Mouse (Mus musculus) kidney, embryonic 14.5 days (tissue): ENCODE data around the gene Hemk1. TPM values are rescaled to one million over a fixed set of nuclear protein-coding genes. Genes with fewer than 3 reads are reported as not detected.

Experiments used
- ATAC-seq: fragments of 200-750 bp; cut with Nextera tagmentation; 2 replicates; pipeline ENCODE4 v1.8.0; 2017; ENCODE audit warnings: moderate number of reproducible peaks, mild to moderate bottlenecking, moderate TSS enrichment, moderate library complexity; ENCODE audit not compliant: low FRiP score, low TSS enrichment
- H3K27ac ChIP-seq: fragments of 300-500 bp; sonication (generic); 2 replicates; pipeline ENCODE4 v1.5.1; 2014; ENCODE audit warnings: low read depth, mild to moderate bottlenecking, low read length, moderate library complexity, mixed read lengths
- H3K27me3 ChIP-seq: fragments of 300-500 bp; sonication (generic); 2 replicates; pipeline ENCODE4 v1.6.1; 2014; ENCODE audit warnings: mild to moderate bottlenecking, low read length; ENCODE audit not compliant: control insufficient read depth, insufficient read depth
- H3K36me3 ChIP-seq: fragments of 300-500 bp; sonication (generic); 2 replicates; pipeline ENCODE4 v1.6.1; 2014; ENCODE audit warnings: low read length, mixed read lengths; ENCODE audit not compliant: control insufficient read depth, insufficient read depth
- H3K4me1 ChIP-seq: fragments of 300-500 bp; sonication (generic); 2 replicates; pipeline ENCODE4 v1.6.1; 2014; ENCODE audit warnings: low read length, mixed read lengths; ENCODE audit not compliant: control insufficient read depth, insufficient read depth
- H3K4me2 ChIP-seq: fragments of 300-500 bp; sonication (generic); replicated peaks from 2 replicates; pipeline ENCODE4 v1.6.1; 2014; ENCODE audit warnings: low read depth, mild to moderate bottlenecking, low read length
- H3K4me3 ChIP-seq: fragments of 300-500 bp; sonication (generic); 2 replicates; pipeline ENCODE4 v1.5.1; 2014; ENCODE audit warnings: mild to moderate bottlenecking, low read length
- H3K9ac ChIP-seq: fragments of 300-500 bp; sonication (generic); 2 replicates; pipeline ENCODE4 v1.6.1; 2014; ENCODE audit warnings: low read depth, mild to moderate bottlenecking, low read length, moderate library complexity
- H3K9me3 ChIP-seq: fragments of 300-500 bp; sonication (generic); 2 replicates; pipeline ENCODE4 v1.6.1; 2016; ENCODE audit warnings: low read length; ENCODE audit not compliant: control insufficient read depth
- WGBS: fragments of 180-500 bp; shearing (Covaris S2); extraction: QIAGEN DNeasy Blood & Tissue Kit; methylation state at CpG from one replicate; pipeline ENCODE4 v1.1.7; 2014; 5-methylcytosine and 5-hydroxymethylcytosine counted together
- polyA plus RNA-seq: library from polyadenylated mRNA; unstranded; fragments of >200 nt; fragmentation: Nextera tagmentation; extraction: Ambion mirVana; gene quantifications from 2 replicates; pipeline ENCODE4 v1.2.1, GENCODE M21; 2014

Hemk1 gene
- polyA plus RNA-seq, 1 experiment from 2014 or later: 11.3 TPM

- Histone ChIP-seq H3K27ac (0 out of 2 replicates have a peak overlapping the region, but pooled peaks have one; percentile 13), H3K4me3 (no peak overlapping the region), H3K27me3 (no peaks in the 10 kb centered on the region), H3K4me1 (no peaks in the 10 kb centered on the region), H3K9me3 (no peaks in the 10 kb centered on the region), H3K9ac (no peak overlapping the region), H3K4me2 (no peak overlapping the region), H3K36me3 (no peaks in the 10 kb centered on the region; the same call in 1 of the 2 replicates)
- no peak; the same call in 1 of the 2 replicates for ATAC-seq
- 46% methylated on average over 4 of the region's 4 CpGs for WGBS
Observed at GRCm38 (mm10) chr9:107324799-107325561, 13.2 kb downstream of the Hemk1 start.

- H3K4me1 ChIP-seq: no peaks in the 10 kb centered on the region
- no peaks in the 10 kb centered on the region for H3K9me3 ChIP-seq
- no peak overlapping the region for H3K4me3 ChIP-seq
- 85% methylated on average over 6 of the region's 6 CpGs for WGBS
- no peak for ATAC-seq
- no peak overlapping the region for H3K27ac ChIP-seq
- no peak overlapping the region for H3K9ac ChIP-seq
- no peak overlapping the region for H3K4me2 ChIP-seq
- no peaks in the 10 kb centered on the region for H3K27me3 ChIP-seq
- H3K36me3 ChIP-seq: no peaks in the 10 kb centered on the region; the same call in 1 of the 2 replicates
Observed at GRCm38 (mm10) chr9:107323558-107323957, 14.6 kb downstream of the Hemk1 start.

DNA sequence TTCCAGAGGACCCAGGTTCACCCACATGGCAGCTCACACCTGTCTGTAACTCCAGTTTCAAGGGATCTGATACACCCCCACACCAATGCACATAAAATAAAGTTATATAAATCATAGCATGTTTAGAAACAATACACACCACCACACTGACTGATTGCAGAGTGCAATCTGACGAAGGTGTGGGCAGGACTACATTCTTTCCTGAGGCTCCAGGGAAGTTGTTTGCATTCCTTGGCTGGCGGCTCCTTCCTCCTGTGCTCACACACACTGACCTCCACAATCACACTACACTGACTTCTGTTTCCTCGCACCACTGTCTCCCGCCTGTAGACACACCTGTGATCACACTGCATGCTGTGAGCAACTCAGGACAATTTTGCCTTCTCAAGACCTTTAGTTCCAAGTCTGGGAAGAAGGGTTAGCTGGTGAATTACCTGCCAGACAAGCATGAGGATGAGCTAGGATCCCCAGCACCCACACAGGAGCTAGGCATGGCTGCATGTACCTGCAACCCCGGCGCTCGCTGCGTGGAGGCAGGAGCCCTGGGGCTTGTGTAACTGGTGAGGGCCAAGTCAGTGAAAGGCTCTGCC is 15.6 kb downstream of the Hemk1 start:
- no peak overlapping the region for H3K4me2 ChIP-seq
- H3K4me1 ChIP-seq: no peaks in the 10 kb centered on the region
- H3K27me3 ChIP-seq: no peaks in the 10 kb centered on the region
- no peak for ATAC-seq
- no peaks in the 10 kb centered on the region for H3K36me3 ChIP-seq
- H3K9ac ChIP-seq: no peak overlapping the region
- H3K27ac ChIP-seq: no peak overlapping the region
- 72% methylated on average over 8 of the region's 8 CpGs for WGBS
- H3K4me3 ChIP-seq: no peak overlapping the region
- H3K9me3 ChIP-seq: no peaks in the 10 kb centered on the region

- no peaks in the 10 kb centered on the region for H3K36me3 ChIP-seq
- WGBS: 86% methylated on average over 2 of the region's 2 CpGs
- H3K27ac ChIP-seq: no peak overlapping the region
- no peak for ATAC-seq
- H3K9ac ChIP-seq: no peak overlapping the region
- no peaks in the 10 kb centered on the region for H3K4me1 ChIP-seq
- H3K9me3 ChIP-seq: no peaks in the 10 kb centered on the region
- no peaks in the 10 kb centered on the region for H3K27me3 ChIP-seq
- H3K4me2 ChIP-seq: no peak overlapping the region
- no peak overlapping the region for H3K4me3 ChIP-seq
Observed at GRCm38 (mm10) chr9:107315791-107316190, 22.4 kb downstream of the Hemk1 start.

- no peaks in the 10 kb centered on the region for H3K27me3 ChIP-seq
- H3K9me3 ChIP-seq: no peaks in the 10 kb centered on the region
- H3K4me1 ChIP-seq: peaks cover 5% of the 10 kb centered on the region
- no peak for ATAC-seq
- H3K4me2 ChIP-seq: no peak overlapping the region
- H3K27ac ChIP-seq: no peak overlapping the region
- no peak overlapping the region for H3K4me3 ChIP-seq
- no peak overlapping the region for H3K9ac ChIP-seq
- no peaks in the 10 kb centered on the region for H3K36me3 ChIP-seq
- WGBS: 73% methylated on average over 3 of the region's 3 CpGs
Observed at GRCm38 (mm10) chr9:107313926-107314325, 24.2 kb downstream of the Hemk1 start.

DNA sequence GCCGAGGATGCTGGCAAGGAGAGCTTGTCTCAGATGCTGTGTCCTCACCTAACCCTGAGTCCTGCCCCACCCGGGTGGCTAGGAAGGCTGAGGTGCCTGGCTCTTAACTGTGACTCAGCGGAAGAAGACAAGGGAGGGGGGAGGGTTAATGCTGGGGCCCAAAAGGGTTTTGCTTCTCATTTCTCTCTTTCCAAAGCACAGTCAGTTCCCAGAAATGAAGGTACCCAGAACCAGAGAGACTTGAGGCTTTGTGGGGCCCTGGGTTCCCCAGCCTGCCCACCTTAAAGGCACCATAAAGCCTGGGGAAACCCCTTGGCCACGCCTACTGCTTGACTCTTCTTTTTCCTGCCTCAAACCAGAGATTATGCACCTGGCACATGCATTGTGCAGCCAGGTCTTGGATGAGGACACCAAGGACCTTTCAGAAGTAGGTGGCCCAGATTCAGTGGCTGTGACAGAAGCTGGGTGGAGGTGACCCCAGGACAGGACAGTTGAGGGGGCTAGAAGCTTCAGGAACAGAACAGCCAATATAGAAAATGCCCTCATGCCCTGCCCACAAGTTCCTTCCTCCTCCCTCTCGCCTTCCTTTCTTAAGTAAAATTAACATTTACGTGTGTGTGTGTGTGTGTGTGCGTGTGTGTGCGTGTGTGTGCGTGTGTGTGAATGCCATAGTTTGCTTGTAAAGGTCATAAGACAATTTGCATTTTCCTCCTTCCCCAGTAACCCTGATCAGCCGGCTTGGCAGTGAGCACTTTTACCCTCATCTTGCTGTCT is 25.2 kb downstream of the Hemk1 start:
- Histone ChIP-seq H3K4me3 (no peak overlapping the region), H3K27ac (no peak overlapping the region), H3K9ac (no peak overlapping the region), H3K36me3 (no peaks in the 10 kb centered on the region), H3K9me3 (no peaks in the 10 kb centered on the region), H3K27me3 (no peaks in the 10 kb centered on the region), H3K4me2 (no peak overlapping the region), H3K4me1 (peaks cover 14% of the 10 kb centered on the region)
- 64% methylated on average over 10 of the region's 10 CpGs for WGBS
- no peak for ATAC-seq

DNA sequence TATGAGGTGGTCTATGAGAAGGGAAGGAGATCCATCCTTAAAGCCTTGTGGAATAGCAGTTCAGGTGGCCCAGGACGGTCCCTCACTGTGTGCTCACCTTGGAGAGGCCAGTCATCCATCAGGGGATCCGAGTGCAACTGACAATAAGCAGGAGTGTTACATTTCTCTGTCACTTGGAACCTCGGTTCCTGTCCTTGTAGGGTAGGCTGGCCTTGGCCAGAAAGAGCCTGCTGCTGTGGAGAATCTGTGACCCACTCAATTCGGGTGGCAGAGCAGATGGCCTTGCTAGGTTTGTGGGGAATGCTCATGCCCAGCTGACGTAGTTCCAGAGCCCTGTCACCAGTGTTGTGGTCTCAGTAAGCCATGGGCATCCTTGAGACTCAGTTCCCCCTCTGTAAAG is 28.6 kb downstream of the Hemk1 start:
- peaks cover 23% of the 10 kb centered on the region for H3K4me1 ChIP-seq
- H3K9ac ChIP-seq: no peak overlapping the region
- no peak overlapping the region for H3K4me3 ChIP-seq
- no peaks in the 10 kb centered on the region for H3K36me3 ChIP-seq
- no peak overlapping the region for H3K27ac ChIP-seq
- H3K9me3 ChIP-seq: no peaks in the 10 kb centered on the region
- no peak for ATAC-seq
- H3K4me2 ChIP-seq: no peak overlapping the region
- 66% methylated on average over 5 of the region's 5 CpGs for WGBS
- H3K27me3 ChIP-seq: no peaks in the 10 kb centered on the region

GRCm38 (mm10) chr9:107309171-107309570 is 29.0 kb downstream of the Hemk1 start:
- H3K9me3 ChIP-seq: no peaks in the 10 kb centered on the region
- no peaks in the 10 kb centered on the region for H3K36me3 ChIP-seq
- ATAC-seq: no peak
- peaks cover 23% of the 10 kb centered on the region for H3K4me1 ChIP-seq
- no peak overlapping the region for H3K4me3 ChIP-seq
- no peak overlapping the region for H3K9ac ChIP-seq
- no peak overlapping the region for H3K4me2 ChIP-seq
- 41% methylated on average over 9 of the region's 9 CpGs for WGBS
- no peak overlapping the region for H3K27ac ChIP-seq
- H3K27me3 ChIP-seq: no peaks in the 10 kb centered on the region
